11 mouse cellular contexts compared by ENCODE assay signal in genomic region chrX:73774802-73775483, GRCm38 (mm10). TPM values are rescaled to one million over a fixed set of nuclear protein-coding genes. Genes with fewer than 3 reads are reported as not detected.
DNase-seq lines count a peak whose midpoint lies in the region; ATAC-seq and TF ChIP-seq lines count a peak whose summit lies in the region.
"Had no signal": no experiment of that assay in that cellular context is flagged by ENCODE, and none has a peak within 500 bp of the region (broad histone marks: within the 10 kb centered on the region; RNA-seq: fewer than 3 reads in every experiment).

No protein-coding gene starts in this region.

- peak overlapping the region; percentile 54 for H3K4me2 ChIP-seq in heart, embryonic 11.5 days
- H3K4me2 ChIP-seq in intestine, postnatal 0 days (replicated peaks; ENCODE audit: low read depth), result no peak overlapping the region
- H3K4me2 ChIP-seq in neural tube, embryonic 12.5 days (replicated peaks), result no peak overlapping the region
- H3K4me2 ChIP-seq: embryonic facial prominence, embryonic 13.5 days had no signal

- DNase-seq in left cerebral cortex, adult 2 months (ENCODE audit: extremely low spot score in 1 of 2, low spot score in 2 of 2), result no peak
- DNase-seq in left cerebral cortex, adult 18-20 months (ENCODE audit: low spot score in 2 of 2), result no peak
- no peak for DNase-seq in adrenal gland, adult 8-10 months
- no peak for DNase-seq in cerebellum, postnatal 4 days (ENCODE audit: low spot score in 2 of 2)
- DNase-seq in right cerebral cortex, postnatal 4 days, result no peak
- DNase-seq: layer of hippocampus, postnatal 36 days had no signal

- H3K9ac ChIP-seq in heart, embryonic 11.5 days (ENCODE audit: low read depth, low read length), result peak overlapping the region; percentile 69; the same call in 1 of the 2 replicates
- H3K9ac ChIP-seq in intestine, postnatal 0 days (ENCODE audit: low read depth, low read length), result no peak overlapping the region
- no peak overlapping the region for H3K9ac ChIP-seq in neural tube, embryonic 12.5 days
- H3K9ac ChIP-seq: embryonic facial prominence, embryonic 13.5 days had no signal

- H3K9me3 ChIP-seq in heart, embryonic 11.5 days (replicated peaks; ENCODE audit: control insufficient read depth, low read length), result no peaks in the 10 kb centered on the region
- no peaks in the 10 kb centered on the region for H3K9me3 ChIP-seq in intestine, postnatal 0 days (ENCODE audit: control insufficient read depth)
- H3K9me3 ChIP-seq in neural tube, embryonic 12.5 days, result no peaks in the 10 kb centered on the region
- H3K9me3 ChIP-seq: embryonic facial prominence, embryonic 13.5 days had no signal

- intact Hi-C loops in left cerebral cortex, adult 2 months (cut with DNase I), result no loop called here

- WGBS in heart, embryonic 11.5 days (ENCODE audit: insufficient replicate concordance), result 58% methylated on average over 10 of the region's 10 CpGs
- 69% methylated on average over 10 of the region's 10 CpGs for WGBS in intestine, postnatal 0 days
- WGBS in neural tube, embryonic 12.5 days, result 72% methylated on average over 10 of the region's 10 CpGs

- no peak overlapping the region for H3K4me3 ChIP-seq in left cerebral cortex, adult 2 months
- H3K4me3 ChIP-seq in heart, embryonic 11.5 days (ENCODE audit: low read depth, low read length), result peak overlapping the region; percentile 35
- no peak overlapping the region for H3K4me3 ChIP-seq in intestine, postnatal 0 days (ENCODE audit: low read depth, low read length)
- H3K4me3 ChIP-seq in neural tube, embryonic 12.5 days, result no peak overlapping the region
- H3K4me3 ChIP-seq: embryonic facial prominence, embryonic 13.5 days had no signal

- no peaks in the 10 kb centered on the region for H3K36me3 ChIP-seq in heart, embryonic 11.5 days (ENCODE audit: control insufficient read depth, insufficient read depth, low read length)
- peaks cover 12% of the 10 kb centered on the region for H3K36me3 ChIP-seq in intestine, postnatal 0 days (ENCODE audit: control insufficient read depth, insufficient read depth)
- H3K36me3 ChIP-seq in neural tube, embryonic 12.5 days, result peaks cover 24% of the 10 kb centered on the region

- TF ChIP-seq CTCF in left cerebral cortex, adult 2 months (IDR thresholded peaks at IDR 0.05), result no peak
- no peak for TF ChIP-seq CTCF in intestine, postnatal 0 days (IDR thresholded peaks at IDR 0.05; ENCODE audit: low read depth)

- ATAC-seq in heart, embryonic 11.5 days (replicated peaks; ENCODE audit: insufficient number of reproducible peaks, low FRiP score, low TSS enrichment), result no peak; the same call in 1 of the 2 replicates
- peak; percentile 17; the same call in 1 of the 2 replicates for ATAC-seq in intestine, postnatal 0 days
- ATAC-seq in neural tube, embryonic 12.5 days (ENCODE audit: low FRiP score, low read depth), result peak; percentile 58

- H3K27me3 ChIP-seq in heart, embryonic 11.5 days (ENCODE audit: control insufficient read depth, insufficient read depth, low read length), result peaks cover 2% of the 10 kb centered on the region
- H3K27me3 ChIP-seq in intestine, postnatal 0 days (replicated peaks; ENCODE audit: control insufficient read depth, insufficient read depth, low read length), result no peaks in the 10 kb centered on the region
- no peaks in the 10 kb centered on the region for H3K27me3 ChIP-seq in neural tube, embryonic 12.5 days (replicated peaks)
- H3K27me3 ChIP-seq: embryonic facial prominence, embryonic 13.5 days; Patski had no signal

- H3K27ac ChIP-seq in left cerebral cortex, adult 2 months, result peak overlapping the region; percentile 82
- H3K27ac ChIP-seq in heart, embryonic 11.5 days (ENCODE audit: low read depth, low read length), result peak overlapping the region; percentile 85
- no peak overlapping the region for H3K27ac ChIP-seq in intestine, postnatal 0 days (ENCODE audit: low read depth, low read length)
- no peak overlapping the region for H3K27ac ChIP-seq in neural tube, embryonic 12.5 days
- H3K27ac ChIP-seq: embryonic facial prominence, embryonic 13.5 days had no signal

- no peaks in the 10 kb centered on the region for H3K4me1 ChIP-seq in heart, embryonic 11.5 days (ENCODE audit: control insufficient read depth, insufficient read depth, low read length)
- no peaks in the 10 kb centered on the region for H3K4me1 ChIP-seq in intestine, postnatal 0 days (replicated peaks; ENCODE audit: control insufficient read depth, insufficient read depth, low read length)
- 0 out of 2 replicates have a peak, but pooled peaks cover 8% of the 10 kb centered on the region for H3K4me1 ChIP-seq in neural tube, embryonic 12.5 days
- H3K4me1 ChIP-seq: embryonic facial prominence, embryonic 13.5 days had no signal

RNA-seq across cellular contexts. Expression of gene Srpk3, which starts 0.7 kb away (rescaled TPM):
- total RNA-seq in left cerebral cortex, adult 2 months (2021), result 1 to 10 TPM; 8.0 to 8.1 TPM
- total RNA-seq in left cerebral cortex, adult 18-20 months (2021), result 10 to 100 TPM in 1 of 2 experiments, 1 to 10 TPM in 1; 4.9 to 10.1 TPM
- polyA plus RNA-seq in heart, embryonic 11.5 days (2014; fragmentation: Nextera tagmentation; extraction: Ambion mirVana), result 52.6 and 57.9 TPM in 2 replicates
- 0.90 and 1.3 TPM in 2 replicates for polyA plus RNA-seq in intestine, postnatal 0 days (2015; fragmentation: Nextera tagmentation; extraction: Ambion mirVana)
- polyA plus RNA-seq in neural tube, embryonic 12.5 days (2016; fragmentation: Nextera tagmentation; extraction: Ambion mirVana), result 5.2 and 7.0 TPM in 2 replicates
- total RNA-seq in adrenal gland, adult 8-10 months (2022), result under 1 TPM; 0.42 to 0.71 (median 0.52) TPM

RNA-seq across cellular contexts. Expression of gene Idh3g, which starts 11.8 kb away (rescaled TPM):
- total RNA-seq in left cerebral cortex, adult 2 months (2021), result 100 to 1,000 TPM; 194 to 201 TPM
- total RNA-seq in left cerebral cortex, adult 18-20 months (2021), result 100 to 1,000 TPM; 187 to 203 TPM
- polyA plus RNA-seq in heart, embryonic 11.5 days (2014; fragmentation: Nextera tagmentation; extraction: Ambion mirVana), result 285 and 302 TPM in 2 replicates
- 142 and 145 TPM in 2 replicates for polyA plus RNA-seq in intestine, postnatal 0 days (2015; fragmentation: Nextera tagmentation; extraction: Ambion mirVana)
- 167 and 181 TPM in 2 replicates for polyA plus RNA-seq in neural tube, embryonic 12.5 days (2016; fragmentation: Nextera tagmentation; extraction: Ambion mirVana)
- 100 to 1,000 TPM; 295 to 431 (median 378) TPM for total RNA-seq in adrenal gland, adult 8-10 months (2022)

RNA-seq across cellular contexts. Expression of gene Ssr4, which starts 11.9 kb away (rescaled TPM):
- total RNA-seq in left cerebral cortex, adult 2 months (2021), result 10 to 100 TPM; 91.1 to 91.2 TPM
- total RNA-seq in left cerebral cortex, adult 18-20 months (2021), result 10 to 100 TPM; 75.0 to 88.2 TPM
- polyA plus RNA-seq in heart, embryonic 11.5 days (2014; fragmentation: Nextera tagmentation; extraction: Ambion mirVana), result 159 and 162 TPM in 2 replicates
- 299 and 323 TPM in 2 replicates for polyA plus RNA-seq in intestine, postnatal 0 days (2015; fragmentation: Nextera tagmentation; extraction: Ambion mirVana)
- polyA plus RNA-seq in neural tube, embryonic 12.5 days (2016; fragmentation: Nextera tagmentation; extraction: Ambion mirVana), result 121 and 128 TPM in 2 replicates
- 100 to 1,000 TPM; 150 to 176 (median 163) TPM for total RNA-seq in adrenal gland, adult 8-10 months (2022)

RNA-seq across cellular contexts. Expression of gene Plxnb3, which starts 18.1 kb away (rescaled TPM):
- total RNA-seq in left cerebral cortex, adult 2 months (2021), result 1 to 10 TPM; 7.2 to 8.5 TPM
- 1 to 10 TPM; 7.7 to 7.9 TPM for total RNA-seq in left cerebral cortex, adult 18-20 months (2021)
- polyA plus RNA-seq in heart, embryonic 11.5 days (2014; fragmentation: Nextera tagmentation; extraction: Ambion mirVana), result 0.16 and 0.27 TPM in 2 replicates
- 0.22 and 0.27 TPM in 2 replicates for polyA plus RNA-seq in intestine, postnatal 0 days (2015; fragmentation: Nextera tagmentation; extraction: Ambion mirVana)
- polyA plus RNA-seq in neural tube, embryonic 12.5 days (2016; fragmentation: Nextera tagmentation; extraction: Ambion mirVana), result 0.37 and 0.57 TPM in 2 replicates
- total RNA-seq in adrenal gland, adult 8-10 months (2022), result under 1 TPM; 0.38 to 0.74 (median 0.55) TPM

RNA-seq across cellular contexts. Expression of gene Pdzd4, which starts 49.8 kb away (rescaled TPM):
- 100 to 1,000 TPM; 110 to 119 TPM for total RNA-seq in left cerebral cortex, adult 2 months (2021)
- total RNA-seq in left cerebral cortex, adult 18-20 months (2021), result 100 to 1,000 TPM; 107 to 123 TPM
- 0.33 and 0.46 TPM in 2 replicates for polyA plus RNA-seq in heart, embryonic 11.5 days (2014; fragmentation: Nextera tagmentation; extraction: Ambion mirVana)
- polyA plus RNA-seq in intestine, postnatal 0 days (2015; fragmentation: Nextera tagmentation; extraction: Ambion mirVana), result 0.12 and 0.22 TPM in 2 replicates
- polyA plus RNA-seq in neural tube, embryonic 12.5 days (2016; fragmentation: Nextera tagmentation; extraction: Ambion mirVana), result 2.7 and 3.1 TPM in 2 replicates
- 1 to 10 TPM; 4.4 to 8.1 (median 6.4) TPM for total RNA-seq in adrenal gland, adult 8-10 months (2022)

Comparison
In these comparisons a context has a peak if more than half of its experiments do, and no peak if none do; other contexts are left out.
1. H3K27ac ChIP-seq: peak in left cerebral cortex, adult 2 months (single experiment) and heart, embryonic 11.5 days (single experiment); none in intestine, postnatal 0 days (single experiment) and neural tube, embryonic 12.5 days (single experiment).